ENCODE assay signal across 31 mouse cellular contexts in the genomic region with DNA sequence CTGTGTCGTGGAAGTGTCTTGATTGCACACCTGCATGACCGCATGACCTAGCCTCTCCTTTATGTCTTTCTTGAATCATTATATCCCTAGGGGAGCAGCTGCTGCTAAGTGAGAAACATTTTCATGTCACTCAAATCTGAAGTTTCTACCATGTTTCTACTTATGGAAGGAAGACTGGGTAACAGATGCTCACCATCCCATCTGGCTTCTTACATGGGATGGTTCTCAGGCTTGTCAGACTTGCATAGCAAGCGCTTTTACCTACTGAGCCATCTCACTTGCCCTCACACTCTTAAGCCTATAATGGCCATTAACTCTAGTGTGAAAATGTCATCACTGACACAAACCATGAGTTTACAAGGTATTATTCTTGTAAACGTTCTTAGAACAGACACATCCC. TPM values are rescaled to one million over a fixed set of nuclear protein-coding genes. Genes with fewer than 3 reads are reported as not detected.
"Had no signal": no experiment of that assay in that cellular context is flagged by ENCODE, and none has a peak within 500 bp of the region (broad histone marks: within the 10 kb centered on the region; RNA-seq: fewer than 3 reads in every experiment).

No protein-coding gene starts in this region.

- H3K9me3 ChIP-seq: heart, embryonic 13.5 days; heart, embryonic 15.5 days; hindbrain, embryonic 13.5 days; hindbrain, embryonic 15.5 days; kidney, embryonic 15.5 days; limb, embryonic 13.5 days; limb, embryonic 15.5 days; liver, embryonic 12.5 days had no signal

- H3K4me3 ChIP-seq: heart, adult 2 months; heart, embryonic 13.5 days; heart, embryonic 15.5 days; hindbrain, embryonic 13.5 days; hindbrain, embryonic 15.5 days; kidney, embryonic 15.5 days; limb, embryonic 13.5 days; limb, embryonic 15.5 days; liver, embryonic 12.5 days had no signal

- H3K9ac ChIP-seq: heart, embryonic 13.5 days; heart, embryonic 15.5 days; hindbrain, embryonic 13.5 days; hindbrain, embryonic 15.5 days; kidney, embryonic 15.5 days; limb, embryonic 13.5 days; limb, embryonic 15.5 days; liver, embryonic 12.5 days; liver, embryonic 14.5 days had no signal

- H3K27me3 ChIP-seq: heart, embryonic 13.5 days; heart, embryonic 15.5 days; hindbrain, embryonic 13.5 days; hindbrain, embryonic 15.5 days; kidney, embryonic 15.5 days; limb, embryonic 13.5 days; limb, embryonic 15.5 days; liver, embryonic 12.5 days had no signal

- H3K4me1 ChIP-seq: heart, embryonic 13.5 days; heart, embryonic 15.5 days; hindbrain, embryonic 13.5 days; hindbrain, embryonic 15.5 days; kidney, embryonic 15.5 days; limb, embryonic 13.5 days; limb, embryonic 15.5 days; liver, embryonic 12.5 days had no signal

- DNase-seq: gastrocnemius, postnatal 14 days; gastrocnemius, postnatal 36 days; heart, adult 11 months; heart, adult 2 months; heart, postnatal 14 days; heart, postnatal 36 days; kidney, adult 11 months; kidney, adult 2 months; kidney, adult 9 months; kidney, postnatal 14 days; kidney, postnatal 36 days; layer of hippocampus, postnatal 36 days; left cerebral cortex, postnatal 4 days had no signal

- H3K4me2 ChIP-seq: heart, embryonic 11.5 days; heart, embryonic 13.5 days; heart, embryonic 15.5 days; hindbrain, embryonic 13.5 days; hindbrain, embryonic 15.5 days; kidney, embryonic 15.5 days; limb, embryonic 13.5 days; limb, embryonic 15.5 days; liver, embryonic 12.5 days had no signal

- ATAC-seq: hindbrain, postnatal 0 days; intestine, embryonic 16.5 days; liver, embryonic 12.5 days had no signal

- H3K36me3 ChIP-seq: heart, embryonic 13.5 days; heart, embryonic 15.5 days; hindbrain, embryonic 13.5 days; hindbrain, embryonic 15.5 days; kidney, embryonic 15.5 days; limb, embryonic 13.5 days; limb, embryonic 15.5 days; liver, embryonic 12.5 days had no signal

- H3K27ac ChIP-seq: heart, adult 2 months; heart, embryonic 13.5 days; heart, embryonic 15.5 days; hindbrain, embryonic 13.5 days; hindbrain, embryonic 15.5 days; hindbrain, postnatal 0 days; kidney, embryonic 15.5 days; kidney, postnatal 0 days; limb, embryonic 13.5 days; limb, embryonic 15.5 days; liver, embryonic 12.5 days; liver, embryonic 14.5 days had no signal

RNA-seq across cellular contexts. Expression of gene Adgrf4, which starts 13.5 kb away (rescaled TPM):
- polyA plus RNA-seq: heart, postnatal 0 days; intestine, embryonic 14.5 days; liver, embryonic 12.5 days; liver, embryonic 16.5 days had no signal

RNA-seq across cellular contexts. Expression of gene Adgrf2, which starts 36.4 kb away (rescaled TPM):
- polyA plus RNA-seq: heart, embryonic 11.5 days; hindbrain, embryonic 11.5 days; intestine, embryonic 14.5 days; intestine, embryonic 16.5 days; kidney, embryonic 15.5 days; large intestine, adult 2 months; liver, embryonic 12.5 days; liver, embryonic 14.5 days; liver, embryonic 16.5 days had no signal
